Mouse (Mus musculus) spleen, postnatal 14 days (tissue): ENCODE data around the gene Neurl2.

Source experiments
- DNase-seq, 2 experiments: peaks; one replicate each; pipeline ENCODE4 v3.0.0; 2021 to 2022; ENCODE audit warnings: low spot score in 2 of 2

Gene Neurl2

GRCm38 (mm10) chr2:164785481-164786387 is 47.5 kb downstream of the Neurl2 start, which contains the start of gene Snx21:
TSS of gene Snx21 (plus strand) at chr2:164785823.
- DNase-seq = peak; percentile 43 to 45

DNA sequence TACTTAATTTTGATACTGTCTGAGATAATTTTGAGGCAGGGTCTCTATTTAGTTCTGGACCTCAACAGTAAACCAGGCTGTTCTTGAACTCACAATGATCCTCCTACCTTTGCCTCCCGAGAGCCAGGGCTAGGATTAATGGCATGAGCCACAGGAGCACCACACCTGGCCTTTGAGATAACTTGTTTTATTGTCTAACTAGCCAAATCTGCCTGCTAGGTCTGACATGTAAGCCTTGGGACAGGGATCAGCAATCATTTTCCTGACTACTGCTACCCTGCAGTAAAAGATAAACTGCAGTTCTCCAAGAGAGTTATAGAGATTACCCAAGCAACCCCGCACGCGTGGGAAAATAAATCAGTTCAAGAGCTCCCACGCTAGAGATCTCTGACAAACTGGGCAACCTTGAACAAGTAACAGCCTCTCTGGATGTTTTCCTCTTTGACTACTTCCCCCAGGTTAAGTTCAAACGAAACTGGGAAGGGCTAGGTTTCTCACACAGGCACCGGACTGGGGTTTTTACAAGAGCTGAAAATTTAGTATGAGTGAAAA is 48.3 kb downstream of the Neurl2 start:
- DNase-seq = no peak

- no peak for DNase-seq
These were observed 49.2 kb downstream of the Neurl2 start for GRCm38 (mm10) chr2:164783926-164784581.

- no peak for DNase-seq
These were observed 51.4 kb downstream of the Neurl2 start for GRCm38 (mm10) chr2:164781876-164782275.
